Mouse (Mus musculus) heart, adult 10 weeks (tissue): Measurements from ENCODE around the gene Hist1h2ac. TPM values are rescaled to one million over a fixed set of nuclear protein-coding genes. Genes with fewer than 3 reads are reported as not detected.

Experiments used
- polyA plus RNA-seq: library from polyadenylated mRNA; stranded (reverse); fragments of 350-450 nt; fragmentation: Illumina TruSeq; extraction: RNeasy Lipid Tissue Mini Kit (QIAGEN cat#74804); gene quantifications from one replicate; pipeline ENCODE4 v1.2.3, GENCODE M21; 2014; ENCODE audit warnings: low read depth, low replicate concordance

Hist1h2ac gene
- polyA plus RNA-seq = 1.0 TPM

DNA sequence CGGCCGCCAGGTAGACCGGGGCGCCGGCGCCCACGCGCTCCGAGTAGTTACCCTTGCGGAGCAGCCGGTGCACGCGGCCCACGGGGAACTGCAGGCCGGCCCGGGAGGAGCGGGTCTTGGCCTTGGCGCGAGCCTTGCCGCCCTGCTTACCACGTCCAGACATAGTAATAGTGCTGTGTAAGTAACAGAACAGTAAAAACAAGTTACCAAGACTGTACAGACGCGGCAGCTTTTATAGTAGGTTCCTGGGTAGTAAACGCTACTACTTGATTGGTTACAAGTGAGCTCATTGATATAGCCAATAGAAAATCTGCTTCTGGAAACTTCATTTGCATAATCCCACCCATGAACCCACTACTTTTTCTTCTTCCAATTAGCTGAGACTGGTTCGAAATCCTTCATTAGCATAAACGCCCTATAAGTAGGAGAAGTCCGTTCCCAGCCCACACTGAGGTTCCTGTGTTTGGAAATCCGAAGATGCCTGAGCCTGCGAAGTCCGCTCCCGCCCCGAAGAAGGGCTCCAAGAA lies at the start of gene Hist1h2ac, which contains the start of gene Hist1h2bc:
Hist1h2ac (minus strand) TSS at position 194 of the 527 bp plus-strand sequence.
Hist1h2bc (plus strand) TSS at position 445 of the 527 bp plus-strand sequence.

DNA sequence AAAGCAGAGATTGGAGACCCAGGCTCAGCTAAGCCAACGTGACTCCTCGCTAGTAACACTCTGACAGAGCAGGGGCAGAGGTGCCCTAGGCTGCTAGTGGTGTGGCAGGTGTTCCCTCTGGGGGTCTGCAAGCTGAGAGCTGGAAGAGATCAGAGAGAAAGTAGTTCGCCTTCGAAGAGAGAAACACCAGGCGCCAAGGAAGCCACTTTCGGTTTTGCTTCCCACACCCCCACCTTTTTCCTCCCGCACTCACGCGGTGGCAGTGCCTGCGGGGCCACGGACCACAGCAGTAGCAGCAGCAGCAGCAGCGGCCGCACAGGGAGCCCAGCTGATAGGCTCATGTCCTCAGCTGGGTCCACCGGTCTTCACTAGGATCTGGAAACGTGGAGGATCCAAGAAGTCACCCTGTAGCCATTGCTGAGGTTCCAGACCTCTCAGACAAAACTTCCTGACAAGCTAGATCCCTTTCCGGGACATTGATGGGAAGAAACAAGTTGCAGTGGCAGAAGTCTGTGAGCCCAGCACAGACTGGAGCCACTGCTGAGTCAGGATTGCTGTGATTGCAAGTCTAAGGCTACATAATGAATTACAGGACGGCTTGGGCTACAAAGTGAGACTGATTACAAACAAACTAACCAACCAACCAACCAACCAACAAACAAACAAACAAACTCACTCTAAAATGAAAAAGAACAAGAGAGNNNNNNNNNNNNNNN lies 26.8 kb upstream of the Hist1h2ac start, which contains the start of gene Hfe:
Hfe (minus strand) TSS at position 481 of the 716 bp plus-strand sequence.

DNA sequence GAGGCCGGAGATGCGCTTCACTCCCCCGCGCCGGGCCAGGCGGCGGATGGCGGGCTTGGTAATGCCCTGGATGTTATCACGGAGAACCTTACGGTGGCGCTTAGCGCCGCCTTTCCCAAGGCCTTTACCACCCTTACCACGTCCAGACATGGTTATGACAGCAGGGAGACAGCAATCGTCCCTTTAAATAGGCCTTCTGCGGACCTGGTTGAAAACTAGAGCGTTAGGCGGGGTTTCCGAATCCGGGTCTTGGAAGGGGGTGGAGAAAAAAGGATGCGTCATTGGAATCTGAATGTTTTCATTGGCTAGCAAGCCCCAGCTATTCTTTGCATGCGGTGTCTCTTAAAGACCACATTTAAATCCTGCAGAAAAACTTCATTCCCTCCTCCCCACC lies 14.5 kb upstream of the Hist1h2ac start, which contains the start of gene Hist1h4c:
Hist1h4c (minus strand) TSS at position 155 of the 394 bp plus-strand sequence.

DNA sequence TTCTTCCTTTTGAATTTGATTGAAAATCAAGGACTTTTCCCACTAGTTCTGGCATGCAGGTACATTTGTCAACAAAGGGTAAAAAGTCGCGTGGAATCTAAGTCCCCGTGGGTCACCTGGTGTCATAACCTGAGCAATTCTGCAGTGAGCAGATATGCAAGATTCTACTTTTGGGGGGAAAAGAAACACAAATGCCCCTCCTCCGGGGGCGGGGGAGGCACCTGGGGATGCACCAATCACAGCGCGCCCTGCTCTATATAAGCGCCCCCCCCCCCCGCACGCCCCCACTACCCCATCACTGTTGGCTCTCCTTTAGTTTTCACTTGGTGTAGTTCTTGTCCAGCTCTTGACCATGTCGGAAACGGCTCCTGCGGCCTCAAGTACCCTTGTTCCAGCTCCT lies 11.8 kb upstream of the Hist1h2ac start, which contains the start of gene Hist1h1t:
Hist1h1t (plus strand) TSS at position 301 of the 400 bp plus-strand sequence.

Other genes with a start within 250 kb of the Hist1h2ac start
- not detected for gene Btn1a1, start 218.0 kb downstream of the Hist1h2ac start, polyA plus RNA-seq
- gene Btn2a2, start 195.1 kb downstream of the Hist1h2ac start, polyA plus RNA-seq = not detected
- gene Hist1h4h, start 152.9 kb downstream of the Hist1h2ac start, polyA plus RNA-seq = 46.3 TPM
- gene Hist1h2af, start 150.0 kb downstream of the Hist1h2ac start, polyA plus RNA-seq = 2.5 TPM
- gene Hist1h3g, start 148.5 kb downstream of the Hist1h2ac start, polyA plus RNA-seq = not detected
- gene Hist1h2bh, start 140.6 kb downstream of the Hist1h2ac start, polyA plus RNA-seq = 0.89 TPM
- 0.68 TPM for gene Hist1h3f, start 139.9 kb downstream of the Hist1h2ac start, polyA plus RNA-seq
- gene Hist1h4f, start 132.3 kb downstream of the Hist1h2ac start, polyA plus RNA-seq = not detected
- 0.21 TPM for gene Hist1h1d, start 130.7 kb downstream of the Hist1h2ac start, polyA plus RNA-seq
- not detected for gene Hist1h3e, start 121.6 kb downstream of the Hist1h2ac start, polyA plus RNA-seq
- not detected for gene Hist1h2ae, start 112.7 kb downstream of the Hist1h2ac start, polyA plus RNA-seq
- not detected for gene Hist1h2bg, start 112.6 kb downstream of the Hist1h2ac start, polyA plus RNA-seq
- not detected for gene Hist1h2bf, start 109.8 kb downstream of the Hist1h2ac start, polyA plus RNA-seq
- not detected for gene Hist1h2ad, start 109.6 kb downstream of the Hist1h2ac start, polyA plus RNA-seq
- 0.76 TPM for gene Hist1h3d, start 108.2 kb downstream of the Hist1h2ac start, polyA plus RNA-seq
- gene Hist1h4d, start 102.3 kb downstream of the Hist1h2ac start, polyA plus RNA-seq = not detected
- gene Hist1h2be, start 62.8 kb downstream of the Hist1h2ac start, polyA plus RNA-seq = 8.1 TPM
- 3.8 TPM for gene Hist1h1e, start 61.4 kb downstream of the Hist1h2ac start, polyA plus RNA-seq
- gene Hist1h2bc, start 251 bp upstream of the Hist1h2ac start, polyA plus RNA-seq = 121 TPM
- not detected for gene Hist1h1t, start 11.9 kb upstream of the Hist1h2ac start, polyA plus RNA-seq
- gene Hist1h4c, start 14.5 kb upstream of the Hist1h2ac start, polyA plus RNA-seq = not detected
- gene Hfe, start 26.9 kb upstream of the Hist1h2ac start, polyA plus RNA-seq = 35.3 TPM
- gene Hist1h1c, start 54.9 kb upstream of the Hist1h2ac start, polyA plus RNA-seq = 171 TPM
- not detected for gene Hist1h3c, start 61.7 kb upstream of the Hist1h2ac start, polyA plus RNA-seq
- not detected for gene Hist1h2bb, start 62.8 kb upstream of the Hist1h2ac start, polyA plus RNA-seq
- not detected for gene Hist1h2ab, start 67.2 kb upstream of the Hist1h2ac start, polyA plus RNA-seq
- gene Hist1h3b, start 68.3 kb upstream of the Hist1h2ac start, polyA plus RNA-seq = not detected
- not detected for gene Hist1h4b, start 73.1 kb upstream of the Hist1h2ac start, polyA plus RNA-seq
- not detected for gene Hist1h4a, start 77.3 kb upstream of the Hist1h2ac start, polyA plus RNA-seq
- not detected for gene Hist1h3a, start 78.4 kb upstream of the Hist1h2ac start, polyA plus RNA-seq
- not detected for gene Hist1h1a, start 79.7 kb upstream of the Hist1h2ac start, polyA plus RNA-seq
- 0.31 TPM for gene Trim38, start 86.0 kb upstream of the Hist1h2ac start, polyA plus RNA-seq
- not detected for gene Slc17a2, start 123.0 kb upstream of the Hist1h2ac start, polyA plus RNA-seq
- gene Slc17a3, start 155.5 kb upstream of the Hist1h2ac start, polyA plus RNA-seq = 0.34 TPM
- gene Slc17a1, start 183.8 kb upstream of the Hist1h2ac start, polyA plus RNA-seq = not detected
- not detected for gene Slc17a4, start 231.1 kb upstream of the Hist1h2ac start, polyA plus RNA-seq